ENCODE assay signal across 9 mouse cellular contexts in genomic region chr19:4148819-4149218, GRCm38 (mm10). TPM values are rescaled to one million over a fixed set of nuclear protein-coding genes. Genes with fewer than 3 reads are reported as not detected.
DNase-seq lines count a peak whose midpoint lies in the region; ATAC-seq lines count a peak whose summit lies in the region.
"Had no signal": no experiment of that assay in that cellular context is flagged by ENCODE, and none has a peak within 500 bp of the region (broad histone marks: within the 10 kb centered on the region; RNA-seq: fewer than 3 reads in every experiment).

No protein-coding gene starts in this region.

- H3K36me3 ChIP-seq in heart, embryonic 11.5 days (ENCODE audit: control insufficient read depth, insufficient read depth, low read length): peaks cover 15% of the 10 kb centered on the region; the same call in 1 of the 2 replicates
- peaks cover 33% of the 10 kb centered on the region for H3K36me3 ChIP-seq in forebrain, embryonic 12.5 days (replicated peaks)
- peaks cover 40% of the 10 kb centered on the region for H3K36me3 ChIP-seq in liver, embryonic 12.5 days

- H3K27me3 ChIP-seq in heart, embryonic 11.5 days (ENCODE audit: control insufficient read depth, insufficient read depth, low read length): no peaks in the 10 kb centered on the region
- no peaks in the 10 kb centered on the region for H3K27me3 ChIP-seq in forebrain, embryonic 12.5 days
- H3K27me3 ChIP-seq in liver, embryonic 12.5 days (replicated peaks): peaks cover 1% of the 10 kb centered on the region; the same call in 1 of the 2 replicates

- H3K4me1 ChIP-seq in heart, embryonic 11.5 days (ENCODE audit: control insufficient read depth, insufficient read depth, low read length): peaks cover 7% of the 10 kb centered on the region
- H3K4me1 ChIP-seq in forebrain, embryonic 12.5 days: peaks cover 24% of the 10 kb centered on the region
- peaks cover 38% of the 10 kb centered on the region for H3K4me1 ChIP-seq in liver, embryonic 12.5 days

- no peak for ATAC-seq in heart, embryonic 11.5 days (replicated peaks; ENCODE audit: insufficient number of reproducible peaks, low FRiP score, low TSS enrichment)
- ATAC-seq in forebrain, embryonic 12.5 days (ENCODE audit: low FRiP score): no peak
- ATAC-seq in liver, embryonic 12.5 days: peak; percentile 36
- no peak for ATAC-seq in erythroid progenitor cell, adult 5-6 weeks (replicated peaks; ENCODE audit: low FRiP score, poor library complexity, severe bottlenecking)

- H3K9me3 ChIP-seq in heart, embryonic 11.5 days (replicated peaks; ENCODE audit: control insufficient read depth, low read length): no peaks in the 10 kb centered on the region; the same call in 1 of the 2 replicates
- H3K9me3 ChIP-seq in forebrain, embryonic 12.5 days: no peaks in the 10 kb centered on the region
- no peaks in the 10 kb centered on the region for H3K9me3 ChIP-seq in liver, embryonic 12.5 days (replicated peaks)

- no peak for DNase-seq in heart, postnatal 14 days
- DNase-seq in B cell, adult 2 months: peak; percentile 38 to 39
- DNase-seq in cerebellum, postnatal 14 days: no peak
- DNase-seq in frontal cortex, postnatal 36 days (ENCODE audit: low spot score in 2 of 2): no peak

- peak overlapping the region; percentile 91 for H3K4me2 ChIP-seq in heart, embryonic 11.5 days
- peak overlapping the region; percentile 77 for H3K4me2 ChIP-seq in forebrain, embryonic 12.5 days
- H3K4me2 ChIP-seq in liver, embryonic 12.5 days: peak overlapping the region; percentile 86

- intact Hi-C loops in heart, postnatal 14 days (cut with DNase I): loop anchor here (2.0 kb wide), 1 partner anchor 14 kb away; the partner anchor contains the start of gene Rps6kb2

- peak overlapping the region; percentile 94 for H3K9ac ChIP-seq in heart, embryonic 11.5 days (ENCODE audit: low read depth, low read length)
- H3K9ac ChIP-seq in forebrain, embryonic 12.5 days: peak overlapping the region; percentile 92
- H3K9ac ChIP-seq in liver, embryonic 12.5 days: peak overlapping the region; percentile 88

- peak overlapping the region; percentile 70 for H3K27ac ChIP-seq in heart, embryonic 11.5 days (ENCODE audit: low read depth, low read length)
- H3K27ac ChIP-seq in forebrain, embryonic 12.5 days: peak overlapping the region; percentile 75
- H3K27ac ChIP-seq in liver, embryonic 12.5 days: peak overlapping the region; percentile 85

- 3% methylated on average over 8 of the region's 8 CpGs for WGBS in heart, embryonic 11.5 days (ENCODE audit: insufficient replicate concordance)
- WGBS in forebrain, embryonic 12.5 days: 6% methylated on average over 8 of the region's 8 CpGs
- 3% methylated on average over 8 of the region's 8 CpGs for WGBS in liver, embryonic 12.5 days (ENCODE audit: insufficient replicate concordance)

- peak overlapping the region; percentile 97 for H3K4me3 ChIP-seq in heart, embryonic 11.5 days (ENCODE audit: low read depth, low read length)
- peak overlapping the region; percentile 89 for H3K4me3 ChIP-seq in forebrain, embryonic 12.5 days (replicated peaks)
- peak overlapping the region; percentile 83 for H3K4me3 ChIP-seq in liver, embryonic 12.5 days

RNA-seq across cellular contexts. Expression of gene Coro1b, which starts 0.4 kb away (rescaled TPM):
- 109 and 113 TPM in 2 replicates for polyA plus RNA-seq in heart, embryonic 11.5 days (2014; fragmentation: Nextera tagmentation; extraction: Ambion mirVana)
- 10 to 100 TPM; 61.9 to 70.9 TPM for total RNA-seq in heart, postnatal 14 days (2021)
- 125 and 135 TPM in 2 replicates for polyA plus RNA-seq in forebrain, embryonic 12.5 days (2016; fragmentation: Nextera tagmentation; extraction: Ambion mirVana)
- polyA plus RNA-seq in liver, embryonic 12.5 days (2016; fragmentation: Nextera tagmentation; extraction: Ambion mirVana): 86.5 and 86.9 TPM in 2 replicates
- total RNA-seq in erythroid progenitor cell, adult 5-6 weeks (2015; ENCODE audit: low replicate concordance): 68.3 and 83.3 TPM in 2 replicates
- total RNA-seq in erythroid progenitor cell, adult 5-6 weeks (2017; ENCODE audit: low replicate concordance): 8.5 and 48.9 TPM in 2 replicates

RNA-seq across cellular contexts. Expression of gene Ptprcap, which starts 4.6 kb away (rescaled TPM):
- polyA plus RNA-seq in heart, embryonic 11.5 days (2014; fragmentation: Nextera tagmentation; extraction: Ambion mirVana): 1.3 and 1.7 TPM in 2 replicates
- total RNA-seq in heart, postnatal 14 days (2021): 1 to 10 TPM; 3.2 to 6.7 TPM
- polyA plus RNA-seq in forebrain, embryonic 12.5 days (2016; fragmentation: Nextera tagmentation; extraction: Ambion mirVana): 0.51 and 0.74 TPM in 2 replicates
- polyA plus RNA-seq in liver, embryonic 12.5 days (2016; fragmentation: Nextera tagmentation; extraction: Ambion mirVana): 24.3 and 26.2 TPM in 2 replicates
- 66.3 and 73.4 TPM in 2 replicates for total RNA-seq in erythroid progenitor cell, adult 5-6 weeks (2015; ENCODE audit: low replicate concordance)
- total RNA-seq in erythroid progenitor cell, adult 5-6 weeks (2017; ENCODE audit: low replicate concordance): 14.4 and 38.8 TPM in 2 replicates
- total RNA-seq: gastrocnemius, adult 18-20 months had no signal

RNA-seq across cellular contexts. Expression of gene Cabp4, which starts 5.0 kb away (rescaled TPM):
- not detected in 2 replicates for polyA plus RNA-seq in heart, embryonic 11.5 days (2014; fragmentation: Nextera tagmentation; extraction: Ambion mirVana)
- total RNA-seq in heart, postnatal 14 days (2021): not detected
- 0.09 TPM in 2 replicates for polyA plus RNA-seq in forebrain, embryonic 12.5 days (2016; fragmentation: Nextera tagmentation; extraction: Ambion mirVana)
- 0.06 and 0.07 TPM in 2 replicates for polyA plus RNA-seq in liver, embryonic 12.5 days (2016; fragmentation: Nextera tagmentation; extraction: Ambion mirVana)
- total RNA-seq in erythroid progenitor cell, adult 5-6 weeks (2015; ENCODE audit: low replicate concordance): not detected in 2 replicates
- total RNA-seq in erythroid progenitor cell, adult 5-6 weeks (2017; ENCODE audit: low replicate concordance): not detected in 2 replicates
- total RNA-seq: gastrocnemius, adult 18-20 months had no signal

RNA-seq across cellular contexts. Expression of gene Gpr152, which starts 9.2 kb away (rescaled TPM):
- not detected in 2 replicates for polyA plus RNA-seq in heart, embryonic 11.5 days (2014; fragmentation: Nextera tagmentation; extraction: Ambion mirVana)
- total RNA-seq in heart, postnatal 14 days (2021): not detected
- not detected in 2 replicates for polyA plus RNA-seq in forebrain, embryonic 12.5 days (2016; fragmentation: Nextera tagmentation; extraction: Ambion mirVana)
- polyA plus RNA-seq in liver, embryonic 12.5 days (2016; fragmentation: Nextera tagmentation; extraction: Ambion mirVana): not detected in 2 replicates
- 1.1 TPM in 1 of 2 replicates, not detected in the other for total RNA-seq in erythroid progenitor cell, adult 5-6 weeks (2015; ENCODE audit: low replicate concordance)
- not detected in 2 replicates for total RNA-seq in erythroid progenitor cell, adult 5-6 weeks (2017; ENCODE audit: low replicate concordance)
- total RNA-seq: gastrocnemius, adult 18-20 months had no signal

RNA-seq across cellular contexts. Expression of gene Rps6kb2, which starts 14.3 kb away (rescaled TPM):
- polyA plus RNA-seq in heart, embryonic 11.5 days (2014; fragmentation: Nextera tagmentation; extraction: Ambion mirVana): 34.3 and 38.1 TPM in 2 replicates
- total RNA-seq in heart, postnatal 14 days (2021): 10 to 100 TPM; 21.6 to 23.6 TPM
- 59.5 and 62.5 TPM in 2 replicates for polyA plus RNA-seq in forebrain, embryonic 12.5 days (2016; fragmentation: Nextera tagmentation; extraction: Ambion mirVana)
- polyA plus RNA-seq in liver, embryonic 12.5 days (2016; fragmentation: Nextera tagmentation; extraction: Ambion mirVana): 39.1 and 39.4 TPM in 2 replicates
- total RNA-seq in erythroid progenitor cell, adult 5-6 weeks (2015; ENCODE audit: low replicate concordance): 39.8 and 52.3 TPM in 2 replicates
- total RNA-seq in erythroid progenitor cell, adult 5-6 weeks (2017; ENCODE audit: low replicate concordance): 21.4 and 34.8 TPM in 2 replicates

Comparison
In these comparisons a context has a peak if more than half of its experiments do, and no peak if none do; other contexts are left out.
1. DNase-seq: peak in B cell, adult 2 months (2 of 2); none in heart, postnatal 14 days (0 of 2), cerebellum, postnatal 14 days (0 of 2) and frontal cortex, postnatal 36 days (0 of 2).
2. Peak in every context shown above with its lines, with median percentiles within 50 percentile points of each other: H3K27ac ChIP-seq, H3K4me2 ChIP-seq, H3K4me3 ChIP-seq and H3K9ac ChIP-seq.